ENCODE assay signal across 9 mouse cellular contexts in genomic region chr8:70084191-70085065, GRCm38 (mm10). TPM values are rescaled to one million over a fixed set of nuclear protein-coding genes. Genes with fewer than 3 reads are reported as not detected.
DNase-seq lines count a peak whose midpoint lies in the region; ATAC-seq and TF ChIP-seq lines count a peak whose summit lies in the region.
"Had no signal": no experiment of that assay in that cellular context is flagged by ENCODE, and none has a peak within 500 bp of the region (broad histone marks: within the 10 kb centered on the region; RNA-seq: fewer than 3 reads in every experiment).

No protein-coding gene starts in this region.

- 0 out of 2 replicates have a peak overlapping the region, but pooled peaks have one; percentile 27 for H3K9ac ChIP-seq in kidney, postnatal 0 days (ENCODE audit: low read depth, low read length)
- peak overlapping the region; percentile 21; the same call in 1 of the 2 replicates for H3K9ac ChIP-seq in forebrain, embryonic 12.5 days
- no peak overlapping the region for H3K9ac ChIP-seq in liver, embryonic 13.5 days
- no peak overlapping the region for H3K9ac ChIP-seq in stomach, postnatal 0 days (ENCODE audit: low read length)

- H3K9me3 ChIP-seq in kidney, postnatal 0 days (replicated peaks; ENCODE audit: low read length), result no peaks in the 10 kb centered on the region
- no peaks in the 10 kb centered on the region for H3K9me3 ChIP-seq in forebrain, embryonic 12.5 days
- no peaks in the 10 kb centered on the region for H3K9me3 ChIP-seq in liver, embryonic 13.5 days (replicated peaks)
- no peaks in the 10 kb centered on the region for H3K9me3 ChIP-seq in stomach, postnatal 0 days (ENCODE audit: control insufficient read depth, low read length)

- H3K27ac ChIP-seq in kidney, postnatal 0 days, result no peak overlapping the region
- no peak overlapping the region for H3K27ac ChIP-seq in forebrain, embryonic 12.5 days
- H3K27ac ChIP-seq in liver, embryonic 13.5 days, result no peak overlapping the region
- H3K27ac ChIP-seq in stomach, postnatal 0 days (replicated peaks), result no peak overlapping the region

- TF ChIP-seq CTCF in kidney, postnatal 0 days (IDR thresholded peaks at IDR 0.05; ENCODE audit: low read depth), result no peak
- 0 out of 2 replicates have a peak, but pooled peaks have one; percentile 25 for TF ChIP-seq CTCF in stomach, postnatal 0 days (IDR thresholded peaks at IDR 0.05; ENCODE audit: low read depth)

- ATAC-seq in kidney, postnatal 0 days (replicated peaks; ENCODE audit: low FRiP score, low read depth), result no peak
- no peak for ATAC-seq in forebrain, embryonic 12.5 days (ENCODE audit: low FRiP score)
- ATAC-seq in liver, embryonic 13.5 days (ENCODE audit: low read depth), result no peak
- no peak for ATAC-seq in stomach, postnatal 0 days (ENCODE audit: low FRiP score, low TSS enrichment)

- peak overlapping the region; percentile 39 for H3K4me3 ChIP-seq in kidney, postnatal 0 days (replicated peaks; ENCODE audit: low read depth, low read length)
- H3K4me3 ChIP-seq in forebrain, embryonic 12.5 days (replicated peaks), result peak overlapping the region; percentile 40
- H3K4me3 ChIP-seq in liver, embryonic 13.5 days (replicated peaks), result peak overlapping the region; percentile 39
- H3K4me3 ChIP-seq in stomach, postnatal 0 days (ENCODE audit: low read depth, low read length), result peak overlapping the region; percentile 37

- WGBS in kidney, postnatal 0 days, result 1% methylated on average over 71 of the region's 71 CpGs
- WGBS in forebrain, embryonic 12.5 days, result under 1% methylated on average over 71 of the region's 71 CpGs
- WGBS in liver, embryonic 13.5 days (ENCODE audit: insufficient replicate concordance), result 3% methylated on average over 71 of the region's 71 CpGs
- 3% methylated on average over 65 of the region's 71 CpGs for WGBS in stomach, postnatal 0 days

- H3K27me3 ChIP-seq in kidney, postnatal 0 days (ENCODE audit: insufficient read depth, low read length), result peaks cover 67% of the 10 kb centered on the region
- H3K27me3 ChIP-seq in forebrain, embryonic 12.5 days, result peaks cover 81% of the 10 kb centered on the region
- peaks cover 85% of the 10 kb centered on the region for H3K27me3 ChIP-seq in liver, embryonic 13.5 days
- peaks cover 25% of the 10 kb centered on the region for H3K27me3 ChIP-seq in stomach, postnatal 0 days (ENCODE audit: control insufficient read depth, insufficient read depth, low read length)

- H3K4me2 ChIP-seq in kidney, postnatal 0 days (ENCODE audit: low read length), result peak overlapping the region; percentile 70
- peak overlapping the region; percentile 69 for H3K4me2 ChIP-seq in forebrain, embryonic 12.5 days
- H3K4me2 ChIP-seq in liver, embryonic 13.5 days, result peak overlapping the region; percentile 62
- H3K4me2 ChIP-seq in stomach, postnatal 0 days (replicated peaks; ENCODE audit: low read depth), result peak overlapping the region; percentile 53

- no peak for TF ChIP-seq EP300 in stomach, postnatal 0 days (optimal IDR thresholded peaks at IDR 0.05)

- intact Hi-C loops in left cerebral cortex, postnatal 25 days (cut with DNase I), result no loop called here

- peaks cover 10% of the 10 kb centered on the region for H3K4me1 ChIP-seq in kidney, postnatal 0 days (replicated peaks; ENCODE audit: insufficient read depth, low read length)
- peaks cover 39% of the 10 kb centered on the region for H3K4me1 ChIP-seq in forebrain, embryonic 12.5 days
- H3K4me1 ChIP-seq in liver, embryonic 13.5 days (replicated peaks), result peaks cover 25% of the 10 kb centered on the region
- no peaks in the 10 kb centered on the region for H3K4me1 ChIP-seq in stomach, postnatal 0 days (replicated peaks; ENCODE audit: control insufficient read depth, insufficient read depth)

- no peaks in the 10 kb centered on the region for H3K36me3 ChIP-seq in kidney, postnatal 0 days (ENCODE audit: insufficient read depth, low read length)
- H3K36me3 ChIP-seq in forebrain, embryonic 12.5 days (replicated peaks), result no peaks in the 10 kb centered on the region
- no peaks in the 10 kb centered on the region for H3K36me3 ChIP-seq in liver, embryonic 13.5 days
- no peaks in the 10 kb centered on the region for H3K36me3 ChIP-seq in stomach, postnatal 0 days (ENCODE audit: control insufficient read depth, insufficient read depth, low read length)

- no peak for DNase-seq in kidney, postnatal 0 days (ENCODE audit: low spot score)
- DNase-seq in kidney, postnatal 25 days, result no peak
- peak; percentile 64 for DNase-seq in cerebellum, adult 11-12 months
- no peak for DNase-seq in liver, embryonic 13.5 days
- DNase-seq in stomach, postnatal 0 days (ENCODE audit: low spot score), result no peak
- DNase-seq in layer of hippocampus, adult 18-20 months (ENCODE audit: low spot score in 2 of 2), result no peak
- no peak for DNase-seq in left cerebral cortex, postnatal 25 days (ENCODE audit: low spot score in 2 of 2)

RNA-seq across cellular contexts. Expression of gene Hapln4, which starts 1.2 kb away (rescaled TPM):
- polyA plus RNA-seq in kidney, postnatal 0 days (2015; fragmentation: Nextera tagmentation; extraction: Ambion mirVana), result not detected in 2 replicates
- polyA plus RNA-seq in forebrain, embryonic 12.5 days (2016; fragmentation: Nextera tagmentation; extraction: Ambion mirVana), result 0.06 and 0.19 TPM in 2 replicates
- 0.05 and 0.51 TPM in 2 replicates for polyA plus RNA-seq in liver, embryonic 13.5 days (2015; fragmentation: Nextera tagmentation; extraction: Ambion mirVana)
- polyA plus RNA-seq in stomach, postnatal 0 days (2015; fragmentation: Nextera tagmentation; extraction: Ambion mirVana), result 0.02 and 0.10 TPM in 2 replicates
- total RNA-seq in layer of hippocampus, adult 18-20 months (2021), result 100 to 1,000 TPM in 1 of 2 experiments, 10 to 100 TPM in 1; 89.6 to 104 TPM
- 10 to 100 TPM; 62.6 to 71.8 TPM for total RNA-seq in left cerebral cortex, postnatal 25 days (2021)
- total RNA-seq: neutrophil, adult 5-6 weeks had no signal

RNA-seq across cellular contexts. Expression of gene Tm6sf2, which starts 11.7 kb away (rescaled TPM):
- polyA plus RNA-seq in kidney, postnatal 0 days (2015; fragmentation: Nextera tagmentation; extraction: Ambion mirVana), result 0.71 and 1.1 TPM in 2 replicates
- polyA plus RNA-seq in forebrain, embryonic 12.5 days (2016; fragmentation: Nextera tagmentation; extraction: Ambion mirVana), result 1.3 TPM in 2 replicates
- polyA plus RNA-seq in liver, embryonic 13.5 days (2015; fragmentation: Nextera tagmentation; extraction: Ambion mirVana), result 0.98 and 1.1 TPM in 2 replicates
- polyA plus RNA-seq in stomach, postnatal 0 days (2015; fragmentation: Nextera tagmentation; extraction: Ambion mirVana), result 1.0 and 1.5 TPM in 2 replicates
- 1 to 10 TPM; 5.3 to 7.5 TPM for total RNA-seq in layer of hippocampus, adult 18-20 months (2021)
- total RNA-seq in left cerebral cortex, postnatal 25 days (2021), result 1 to 10 TPM; 3.0 to 3.4 TPM

RNA-seq across cellular contexts. Expression of gene Ncan, which starts 36.2 kb away (rescaled TPM):
- polyA plus RNA-seq in kidney, postnatal 0 days (2015; fragmentation: Nextera tagmentation; extraction: Ambion mirVana), result 0.03 TPM in 2 replicates
- 84.2 and 104 TPM in 2 replicates for polyA plus RNA-seq in forebrain, embryonic 12.5 days (2016; fragmentation: Nextera tagmentation; extraction: Ambion mirVana)
- 0.07 and 0.13 TPM in 2 replicates for polyA plus RNA-seq in liver, embryonic 13.5 days (2015; fragmentation: Nextera tagmentation; extraction: Ambion mirVana)
- 0.17 and 0.27 TPM in 2 replicates for polyA plus RNA-seq in stomach, postnatal 0 days (2015; fragmentation: Nextera tagmentation; extraction: Ambion mirVana)
- total RNA-seq in layer of hippocampus, adult 18-20 months (2021), result 100 to 1,000 TPM; 122 to 124 TPM
- 100 to 1,000 TPM; 219 to 220 TPM for total RNA-seq in left cerebral cortex, postnatal 25 days (2021)
- total RNA-seq: neutrophil, adult 5-6 weeks had no signal

RNA-seq across cellular contexts. Expression of gene Sugp1, which starts 41.8 kb away (rescaled TPM):
- polyA plus RNA-seq in kidney, postnatal 0 days (2015; fragmentation: Nextera tagmentation; extraction: Ambion mirVana), result 33.2 and 34.4 TPM in 2 replicates
- polyA plus RNA-seq in forebrain, embryonic 12.5 days (2016; fragmentation: Nextera tagmentation; extraction: Ambion mirVana), result 53.8 and 55.7 TPM in 2 replicates
- polyA plus RNA-seq in liver, embryonic 13.5 days (2015; fragmentation: Nextera tagmentation; extraction: Ambion mirVana), result 20.2 and 21.7 TPM in 2 replicates
- 21.2 and 22.0 TPM in 2 replicates for polyA plus RNA-seq in stomach, postnatal 0 days (2015; fragmentation: Nextera tagmentation; extraction: Ambion mirVana)
- total RNA-seq in layer of hippocampus, adult 18-20 months (2021), result 10 to 100 TPM; 48.3 to 51.7 TPM
- 10 to 100 TPM; 46.5 to 47.5 TPM for total RNA-seq in left cerebral cortex, postnatal 25 days (2021)

RNA-seq across cellular contexts. Expression of gene Mau2, which starts 41.9 kb away (rescaled TPM):
- 33.8 and 36.8 TPM in 2 replicates for polyA plus RNA-seq in kidney, postnatal 0 days (2015; fragmentation: Nextera tagmentation; extraction: Ambion mirVana)
- polyA plus RNA-seq in forebrain, embryonic 12.5 days (2016; fragmentation: Nextera tagmentation; extraction: Ambion mirVana), result 67.6 and 70.1 TPM in 2 replicates
- polyA plus RNA-seq in liver, embryonic 13.5 days (2015; fragmentation: Nextera tagmentation; extraction: Ambion mirVana), result 22.7 and 26.6 TPM in 2 replicates
- 22.4 and 24.4 TPM in 2 replicates for polyA plus RNA-seq in stomach, postnatal 0 days (2015; fragmentation: Nextera tagmentation; extraction: Ambion mirVana)
- total RNA-seq in layer of hippocampus, adult 18-20 months (2021), result 10 to 100 TPM; 70.4 to 72.5 TPM
- 10 to 100 TPM; 78.9 to 80.3 TPM for total RNA-seq in left cerebral cortex, postnatal 25 days (2021)

Comparison
In these comparisons a context has a peak if more than half of its experiments do, and no peak if none do; other contexts are left out.
1. H3K9ac ChIP-seq: peak in kidney, postnatal 0 days (single experiment) and forebrain, embryonic 12.5 days (single experiment); none in liver, embryonic 13.5 days (single experiment) and stomach, postnatal 0 days (single experiment).
2. RNA of gene Ncan, which starts 36.2 kb away (polyA plus RNA-seq): 84.2 to 104 TPM in forebrain, embryonic 12.5 days; 0.17 to 0.27 TPM in stomach, postnatal 0 days, 0.07 to 0.13 TPM in liver, embryonic 13.5 days and 0.03 TPM in kidney, postnatal 0 days; every median in the first group is over 10 times any median in the second.
3. Peak in every context shown above with its lines, with median percentiles within 50 percentile points of each other: H3K4me2 ChIP-seq and H3K4me3 ChIP-seq.